Mouse (Mus musculus): ENCODE data around the gene Pdlim5. TPM values are rescaled to one million over a fixed set of nuclear protein-coding genes. Genes with fewer than 3 reads are reported as not detected.
"Not testable (repeated sequence)": the region's sequence is repeated elsewhere in the genome, so short reads cannot be mapped to it uniquely, and the experiment has no call there.

Gene Pdlim5
- 58.7 and 62.7 TPM in 2 replicates for total RNA-seq (2021)
- long read RNA-seq, experiment 1, full-length matches to known transcripts = 9 of 18 reads
- long read RNA-seq, experiment 1, partial matches to known transcripts = 4 of 18 reads
- long read RNA-seq, experiment 1, other reads (novel, unspliced or antisense) = 5 of 18 reads
- long read RNA-seq, experiment 2, full-length matches to known transcripts = 5 of 13 reads
- long read RNA-seq, experiment 2, partial matches to known transcripts = 2 of 13 reads
- long read RNA-seq, experiment 2, other reads (novel, unspliced or antisense) = 6 of 13 reads

DNA sequence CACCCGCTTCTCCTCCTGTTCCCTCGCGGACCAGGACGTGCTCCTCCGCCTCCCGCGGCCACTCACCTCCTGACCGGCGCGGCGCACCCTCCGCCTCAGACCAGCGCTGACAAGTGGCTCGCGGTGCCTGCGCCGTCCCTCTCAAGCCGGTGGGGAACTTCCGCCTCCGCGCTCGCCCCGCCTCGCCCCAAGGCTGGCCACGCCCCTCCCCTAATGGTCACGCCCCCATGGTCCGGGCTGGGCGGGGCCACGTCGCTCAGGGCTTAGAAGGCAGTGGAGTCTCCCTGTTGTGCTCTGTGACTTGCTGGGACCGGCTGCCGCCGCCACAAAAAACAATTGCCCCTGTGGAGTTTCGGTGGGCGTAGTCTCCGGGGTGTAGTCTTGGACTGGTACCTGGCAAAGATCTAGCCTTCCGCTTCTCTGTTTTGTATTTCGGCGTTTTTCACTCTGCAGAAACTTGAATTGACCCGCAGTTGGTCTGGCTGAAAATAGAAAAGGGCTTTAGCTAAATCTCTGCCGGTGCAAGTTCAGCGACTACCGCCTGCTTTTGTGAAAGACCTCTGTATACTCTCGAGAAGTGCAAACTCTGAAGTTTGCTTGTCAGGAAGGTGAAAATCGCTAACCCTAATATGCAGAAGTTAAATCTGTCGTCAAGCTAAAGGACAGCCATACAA, at the start of gene Pdlim5:
TSS of gene Pdlim5 (minus strand) at position 177 of the 674 bp plus-strand sequence.
- peak; percentile 98 for DNase-seq

DNA sequence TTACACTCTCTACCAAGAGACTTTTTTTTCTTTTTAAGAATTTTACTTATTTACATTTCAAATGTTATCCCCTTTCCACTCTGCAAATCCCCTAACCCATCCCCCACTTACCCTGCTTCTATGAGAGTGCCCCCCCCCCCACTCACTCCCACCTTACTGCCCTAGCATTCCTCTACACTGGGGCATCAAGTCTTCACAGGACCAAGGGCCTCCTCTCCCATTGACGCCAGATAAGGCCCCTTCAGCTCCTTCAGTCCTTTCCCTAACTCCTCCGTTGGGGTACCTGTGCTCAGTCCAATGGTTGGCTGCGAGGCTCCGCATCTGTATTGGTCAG, 48.2 kb upstream of the Pdlim5 start:
- DNase-seq = no peak

GRCm38 (mm10) chr3:142443006-142443709, 47.7 kb upstream of the Pdlim5 start:
- DNase-seq = peak; percentile 94

DNA sequence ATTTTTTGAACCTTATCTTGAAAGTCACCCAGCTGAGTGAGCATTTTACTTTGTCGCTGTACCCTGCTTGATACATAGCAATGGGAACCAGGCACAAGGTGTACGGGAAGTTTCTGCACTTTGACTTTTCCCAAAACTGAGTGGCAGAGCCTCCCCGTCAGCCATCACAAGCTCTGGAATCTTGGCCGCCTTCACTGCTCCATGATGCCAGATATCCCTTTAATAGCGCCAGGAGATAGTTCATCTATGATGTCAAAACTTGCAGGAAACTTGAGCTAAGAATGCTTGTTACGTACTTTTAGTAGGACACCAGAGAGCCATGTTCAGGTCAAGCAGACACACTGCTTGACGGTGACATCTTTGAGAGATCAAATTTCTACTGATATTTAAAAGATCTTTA, 46.7 kb upstream of the Pdlim5 start:
- DNase-seq = no peak

GRCm38 (mm10) chr3:142441142-142441541, 45.6 kb upstream of the Pdlim5 start:
- no peak for DNase-seq

DNA sequence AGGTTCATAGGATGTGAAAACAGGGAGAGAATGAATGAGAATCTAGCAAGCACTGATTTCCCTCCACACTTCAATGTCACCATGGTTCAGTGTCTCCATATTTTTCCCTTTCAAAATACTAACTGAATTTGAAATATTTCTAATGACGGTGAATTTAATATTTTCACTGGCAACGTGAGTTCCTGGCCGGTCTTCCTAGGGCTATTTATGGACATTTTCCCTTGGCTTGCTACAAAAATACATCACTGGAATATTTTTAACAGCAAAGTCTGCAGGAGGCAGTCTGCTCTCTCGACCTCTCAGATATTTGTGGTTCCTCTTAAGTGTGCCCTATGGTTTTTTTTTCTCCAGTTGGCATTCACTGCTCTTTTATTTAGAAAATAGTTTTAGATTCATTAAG, 44.7 kb upstream of the Pdlim5 start:
- no peak for DNase-seq

DNA sequence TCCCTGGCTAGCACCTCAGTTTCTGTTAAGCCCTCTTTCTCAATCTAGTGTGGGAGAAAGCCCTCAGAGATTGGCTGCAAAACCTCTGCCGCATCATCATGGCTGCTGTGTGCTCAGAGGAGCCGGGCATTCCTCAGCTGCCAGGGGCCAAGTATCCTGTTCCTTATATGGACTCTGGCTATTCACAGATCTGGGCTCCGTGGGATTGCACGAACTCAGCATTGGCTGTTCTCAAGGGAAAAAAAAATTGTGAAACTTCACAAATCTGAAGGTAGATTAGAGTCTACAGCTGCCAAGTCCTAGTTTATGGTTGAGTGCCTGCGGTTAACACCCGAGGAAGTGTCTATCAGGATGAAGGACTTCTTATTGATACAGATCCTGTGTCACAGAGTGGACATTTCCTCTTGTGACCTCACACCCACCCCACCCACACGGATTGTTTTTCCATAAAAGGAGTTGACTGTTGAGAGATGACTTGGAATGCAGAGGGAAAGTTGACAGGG, 44.1 kb upstream of the Pdlim5 start:
- DNase-seq = peak; percentile 34

GRCm38 (mm10) chr3:142438630-142439029, 43.1 kb upstream of the Pdlim5 start:
- DNase-seq = not testable (repeated sequence)

DNA sequence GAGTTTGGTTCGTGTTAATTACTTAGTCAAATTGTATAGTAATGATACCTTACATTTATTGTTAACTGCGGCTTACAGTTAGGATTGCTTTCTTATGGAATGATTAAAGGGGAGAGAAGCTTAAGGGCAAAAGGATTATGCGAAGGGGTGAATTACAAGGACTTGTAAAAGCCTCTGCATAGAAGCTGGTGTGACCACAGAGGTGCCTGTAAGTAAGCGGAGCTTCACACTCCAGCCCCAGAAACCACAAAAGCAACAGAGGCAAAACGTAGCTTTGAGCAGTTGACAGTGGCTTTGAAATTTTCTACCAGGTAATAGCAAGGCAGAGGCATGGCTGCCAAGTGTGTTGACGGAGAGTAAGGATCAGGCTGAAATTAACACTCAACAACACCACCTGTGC, 41.3 kb upstream of the Pdlim5 start:
- no peak for DNase-seq

DNA sequence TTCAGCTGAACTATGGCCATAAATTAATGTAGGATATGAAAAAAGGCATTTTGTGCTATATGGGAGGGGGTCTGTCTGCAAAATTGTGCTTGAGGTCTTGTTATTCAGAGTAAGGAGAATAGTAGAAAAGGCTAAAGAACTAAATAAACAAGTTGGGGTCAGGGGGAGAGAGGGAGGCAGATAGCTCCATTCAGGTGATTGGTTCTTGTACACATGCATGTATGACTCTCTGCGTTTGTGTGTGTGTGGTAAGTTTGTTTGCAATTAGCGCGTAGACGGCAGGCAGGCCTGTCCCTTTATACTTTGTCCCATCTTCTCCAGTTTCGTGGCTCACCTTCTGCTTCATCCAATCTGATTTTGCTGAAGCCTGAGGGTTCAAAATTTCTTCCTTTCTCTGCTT, 40.7 kb upstream of the Pdlim5 start:
- DNase-seq = no peak

DNA sequence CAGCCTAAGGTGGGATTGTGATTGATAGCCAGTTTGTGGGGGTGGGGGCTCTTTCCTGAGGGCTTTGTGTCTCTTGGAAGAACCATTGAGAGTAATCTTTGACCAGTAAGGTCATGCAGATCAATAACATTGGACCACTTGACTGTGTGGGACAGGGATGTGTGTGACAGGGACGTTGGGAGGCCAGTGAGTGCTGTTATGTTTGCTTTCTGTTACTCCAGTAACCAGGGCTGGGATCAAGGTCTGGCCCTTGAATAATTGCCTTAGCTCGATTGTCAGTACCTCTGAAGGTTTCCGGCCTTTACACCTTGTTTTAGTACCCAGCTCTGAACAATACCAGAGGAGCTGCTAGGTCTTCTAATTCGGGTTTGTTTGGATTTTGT, 39.3 kb upstream of the Pdlim5 start:
- no peak for DNase-seq

- DNase-seq = no peak
These were observed 38.8 kb upstream of the Pdlim5 start for GRCm38 (mm10) chr3:142434127-142434785.

DNA sequence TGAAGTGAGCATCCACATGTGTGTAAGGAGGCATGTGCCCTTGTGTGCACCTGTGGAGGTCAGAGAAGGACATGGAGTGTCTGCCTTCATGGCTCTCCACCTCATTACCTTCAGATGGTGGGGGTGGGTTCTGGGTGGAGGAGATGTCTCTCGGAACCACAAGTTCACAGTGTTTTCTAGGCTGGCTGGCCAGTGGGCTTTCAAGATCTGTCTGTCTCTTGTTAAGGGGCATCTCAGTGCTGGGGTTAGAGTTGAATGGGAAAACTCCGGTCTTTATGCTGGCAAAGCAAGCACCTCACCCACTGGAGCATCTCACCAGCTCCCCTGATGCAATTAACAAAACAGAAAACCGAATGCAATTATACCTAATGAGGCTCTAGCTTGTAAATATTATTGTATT, 36.0 kb upstream of the Pdlim5 start:
- no peak for DNase-seq

GRCm38 (mm10) chr3:142430048-142430447, 34.6 kb upstream of the Pdlim5 start:
- DNase-seq = no peak

DNA sequence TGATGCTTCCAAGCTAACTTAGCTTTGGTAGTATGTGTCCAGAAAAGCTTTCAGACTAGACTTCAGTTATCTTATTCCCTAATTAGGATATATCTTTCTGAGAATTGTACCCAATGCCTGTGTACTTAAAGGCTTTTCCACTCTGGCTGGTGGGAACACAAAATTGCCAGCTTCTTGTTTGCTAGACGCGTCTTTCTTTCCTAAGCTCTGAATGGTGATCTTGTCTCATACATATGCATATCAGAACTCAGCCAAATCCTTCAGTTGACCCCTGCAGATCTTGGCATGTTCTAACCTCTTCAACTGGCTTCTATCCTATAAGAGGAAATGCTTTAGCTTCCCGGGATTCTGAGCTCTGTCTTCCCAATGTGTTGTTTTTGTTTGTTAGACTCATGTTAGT, 31.3 kb upstream of the Pdlim5 start:
- DNase-seq = no peak

DNA sequence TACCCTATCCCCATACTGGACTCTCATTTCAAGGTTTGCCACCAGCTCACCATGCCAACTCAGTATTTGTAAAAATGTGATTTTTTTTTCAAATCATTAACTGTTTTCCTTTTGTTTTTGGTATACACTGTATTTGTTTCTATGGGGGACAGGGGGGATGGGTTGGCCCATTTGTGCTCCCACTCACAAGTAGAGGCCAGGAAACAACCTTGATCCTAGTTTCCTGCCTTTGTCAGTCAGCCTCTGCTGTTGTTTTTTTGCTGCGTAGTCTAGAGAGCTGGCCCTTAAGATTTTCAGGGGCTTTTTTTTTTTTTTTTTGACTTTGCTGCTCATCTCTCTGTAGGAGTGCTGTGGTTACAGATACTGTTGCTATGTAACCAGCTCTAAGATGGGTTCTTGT, 28.6 kb upstream of the Pdlim5 start:
- no peak for DNase-seq

- no peak for DNase-seq
These were observed 28.0 kb upstream of the Pdlim5 start for GRCm38 (mm10) chr3:142423501-142423917.

- no peak for DNase-seq
These were observed 26.7 kb upstream of the Pdlim5 start for GRCm38 (mm10) chr3:142422229-142422628.

DNA sequence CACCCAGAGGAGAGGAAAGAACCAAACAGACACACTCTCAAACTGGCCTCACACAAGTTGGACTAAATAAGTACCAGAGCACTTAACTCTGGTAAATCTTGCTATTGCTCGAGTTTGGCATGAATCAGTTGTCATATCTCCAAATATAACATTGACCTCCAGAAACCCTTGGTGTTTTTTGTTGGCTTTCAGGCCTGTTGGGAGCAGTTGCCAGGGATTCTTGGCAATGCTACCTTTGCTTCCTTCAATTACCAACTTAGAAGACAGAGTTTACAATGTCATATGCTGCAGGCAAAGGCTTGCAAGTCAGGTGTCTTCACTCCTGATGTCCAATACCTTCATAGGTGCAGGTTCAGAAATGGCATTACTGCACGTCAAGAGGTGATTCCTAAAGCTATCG, 26.0 kb upstream of the Pdlim5 start:
- DNase-seq = peak; percentile 23

DNA sequence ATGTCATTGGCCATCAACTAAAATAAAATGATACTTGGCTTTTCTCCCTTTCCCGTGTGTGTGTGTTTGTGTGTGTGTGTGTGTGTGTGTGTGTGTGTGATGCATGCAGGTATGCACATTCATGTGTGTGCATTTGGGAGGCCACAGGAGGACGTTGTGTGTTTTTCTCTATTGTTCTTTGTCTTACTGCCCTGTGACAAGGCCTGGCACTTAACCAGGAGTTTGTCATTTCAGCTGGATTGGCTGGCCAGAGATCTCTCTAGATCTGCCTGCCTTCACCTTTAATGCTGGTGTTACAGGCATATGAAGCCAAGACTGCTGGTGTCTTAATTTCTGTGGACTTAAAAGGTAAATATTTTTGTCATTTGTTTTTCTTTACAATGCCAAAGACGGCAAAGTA, 22.5 kb upstream of the Pdlim5 start:
- DNase-seq = peak; percentile 5

DNA sequence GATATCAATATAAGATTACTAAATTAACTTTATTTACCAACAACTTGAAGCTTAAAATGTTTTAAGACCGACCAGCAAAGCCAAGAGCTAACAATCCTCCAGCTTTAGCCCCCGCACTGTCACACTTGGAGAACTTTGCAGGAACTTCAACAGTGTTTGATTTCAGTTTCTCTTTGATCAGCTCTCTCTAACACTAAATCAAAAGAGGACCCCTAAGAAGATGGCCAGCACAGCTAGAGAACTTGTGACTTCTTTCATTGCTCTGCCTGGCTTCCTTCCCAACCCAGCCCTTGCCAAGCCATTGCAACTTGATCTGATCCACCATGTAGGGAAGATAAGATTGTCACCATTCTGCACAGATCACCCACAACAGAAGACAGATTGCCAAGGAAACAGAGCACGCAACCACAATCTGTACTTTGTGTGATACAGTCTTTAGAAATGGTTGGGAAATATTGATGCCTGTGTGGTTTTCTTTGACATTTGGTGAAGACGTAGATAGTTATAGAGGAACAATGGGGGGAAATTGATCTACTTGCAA, 17.9 kb upstream of the Pdlim5 start:
- DNase-seq = no peak

DNA sequence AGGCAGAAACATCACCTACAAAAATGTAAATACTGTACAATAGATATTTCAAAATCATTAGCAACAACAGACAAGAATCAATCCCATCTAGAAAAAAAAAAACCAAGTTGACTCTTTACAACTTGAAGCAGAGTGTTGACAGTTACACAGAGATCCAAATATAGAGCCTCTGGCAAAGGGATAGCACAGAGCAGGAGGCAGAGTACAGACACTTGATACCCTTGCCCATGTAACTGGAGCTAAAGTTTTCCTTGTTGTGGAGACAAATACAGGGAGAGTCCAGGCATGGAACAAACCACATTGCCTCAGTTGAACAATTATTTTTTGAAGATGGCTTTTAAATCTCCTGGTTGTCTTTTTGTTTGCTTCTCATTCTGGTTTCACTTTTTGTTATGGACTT, 15.4 kb upstream of the Pdlim5 start:
- no peak for DNase-seq
